Mouse (Mus musculus) stomach, embryonic 14.5 days (tissue): ENCODE measurements around the gene Atp6v0e. TPM values are rescaled to one million over a fixed set of nuclear protein-coding genes. Genes with fewer than 3 reads are reported as not detected.
A peak's percentile ranks its signal among the peaks of the same experiment; 100 is the strongest.

ENCODE experiments used
- ATAC-seq: fragments of 200-750 bp; cut with Nextera tagmentation; 2 replicates; pipeline ENCODE4 v1.8.0; 2017; ENCODE audit warnings: low read depth, moderate TSS enrichment; ENCODE audit not compliant: insufficient number of reproducible peaks, insufficient read depth, low FRiP score
- H3K27ac ChIP-seq: fragments of 300-500 bp; sonication (generic); 2 replicates; pipeline ENCODE4 v1.5.1; 2014; ENCODE audit warnings: mild to moderate bottlenecking, low read length, moderate library complexity, mixed read lengths
- H3K27me3 ChIP-seq: fragments of 300-500 bp; sonication (generic); 2 replicates; pipeline ENCODE4 v1.6.1; 2014; ENCODE audit warnings: low read length, control low read depth, mixed read lengths; ENCODE audit not compliant: control insufficient read depth, insufficient read depth
- H3K36me3 ChIP-seq: fragments of 300-500 bp; sonication (generic); 2 replicates; pipeline ENCODE4 v1.6.1; 2014; ENCODE audit warnings: mild to moderate bottlenecking, control low read depth, low read length, moderate library complexity, mixed read lengths; ENCODE audit not compliant: control insufficient read depth, insufficient read depth
- H3K4me1 ChIP-seq: fragments of 300-500 bp; sonication (generic); 2 replicates; pipeline ENCODE4 v1.6.1; 2014; ENCODE audit warnings: low read length, control low read depth, mixed read lengths; ENCODE audit not compliant: control insufficient read depth, insufficient read depth
- H3K4me2 ChIP-seq: fragments of 300-500 bp; sonication (generic); replicated peaks from 2 replicates; pipeline ENCODE4 v1.6.1; 2014; ENCODE audit warnings: low read depth, low read length, control low read depth
- H3K4me3 ChIP-seq: fragments of 300-500 bp; sonication (generic); 2 replicates; pipeline ENCODE4 v1.5.1; 2014; ENCODE audit warnings: low read depth, low read length, control low read depth
- H3K9ac ChIP-seq: fragments of 300-500 bp; sonication (generic); replicated peaks from 2 replicates; pipeline ENCODE4 v1.6.1; 2014; ENCODE audit warnings: low read depth, mild to moderate bottlenecking, control low read depth, low read length, moderate library complexity, mixed read lengths
- H3K9me3 ChIP-seq: fragments of 300-500 bp; sonication (generic); 2 replicates; pipeline ENCODE4 v1.6.1; 2016; ENCODE audit warnings: low read depth, low read length, control low read depth; ENCODE audit not compliant: control insufficient read depth
- WGBS: fragments of 180-500 bp; shearing (Covaris S2); extraction: QIAGEN DNeasy Blood & Tissue Kit; methylation state at CpG from one replicate; pipeline ENCODE4 v1.1.7; 2014; 5-methylcytosine and 5-hydroxymethylcytosine counted together
- polyA plus RNA-seq: library from polyadenylated mRNA; unstranded; fragments of >200 nt; fragmentation: Nextera tagmentation; extraction: Ambion mirVana; gene quantifications from 2 replicates; pipeline ENCODE4 v1.2.1, GENCODE M21; 2014

Atp6v0e gene
- polyA plus RNA-seq: 179 and 183 TPM in 2 replicates

DNA sequence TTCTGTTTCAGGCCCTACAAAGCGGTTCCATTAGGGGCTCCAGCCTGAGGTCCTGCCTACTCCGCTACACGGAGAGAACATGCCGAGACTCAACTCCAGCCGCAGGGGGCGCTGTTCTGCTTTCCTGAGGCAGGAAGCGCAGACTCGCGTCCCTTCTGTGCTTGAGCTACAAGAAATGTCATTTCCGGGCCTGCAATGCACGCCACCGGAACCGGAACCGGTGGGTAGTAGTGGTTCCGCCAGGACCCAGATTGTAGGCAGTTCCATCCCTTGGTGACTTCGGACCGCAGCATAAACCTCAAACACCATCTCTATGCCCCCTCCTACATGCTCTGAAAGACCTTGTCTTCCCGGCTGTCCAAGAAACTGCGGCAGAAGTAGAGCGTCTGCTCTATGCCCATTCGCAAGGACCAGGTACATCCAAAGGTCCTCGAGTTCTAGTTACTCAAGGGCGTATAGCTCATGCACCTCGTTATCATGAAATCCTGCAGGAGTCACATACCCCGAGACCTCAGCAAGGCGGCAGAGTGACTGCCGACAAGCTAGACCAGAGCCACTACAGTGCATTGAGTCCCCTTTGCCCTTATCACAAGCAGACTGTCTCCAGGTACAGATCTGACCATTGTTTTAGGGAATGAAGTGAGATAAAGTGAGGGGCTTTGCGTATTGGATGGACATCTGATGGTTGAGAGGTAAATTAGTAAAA lies at the start of gene Atp6v0e:
Gene Atp6v0e, plus strand, starts transcription at position 254 of the 706 bp plus-strand sequence.
- Histone ChIP-seq H3K36me3 (no peaks in the 10 kb centered on the region), H3K4me3 (peak within 1 kb of the TSS; percentile 42), H3K27me3 (no peaks in the 10 kb centered on the region), H3K9me3 (no peaks in the 10 kb centered on the region), H3K27ac (no peak within 1 kb of the TSS), H3K4me1 (no peaks in the 10 kb centered on the region), H3K9ac (peak within 1 kb of the TSS; percentile 11; the same call in 1 of the 2 replicates), H3K4me2 (peak within 1 kb of the TSS; percentile 60)
- 3% methylated on average over 28 of the region's 28 CpGs for WGBS
- peak; percentile 84 for ATAC-seq

DNA sequence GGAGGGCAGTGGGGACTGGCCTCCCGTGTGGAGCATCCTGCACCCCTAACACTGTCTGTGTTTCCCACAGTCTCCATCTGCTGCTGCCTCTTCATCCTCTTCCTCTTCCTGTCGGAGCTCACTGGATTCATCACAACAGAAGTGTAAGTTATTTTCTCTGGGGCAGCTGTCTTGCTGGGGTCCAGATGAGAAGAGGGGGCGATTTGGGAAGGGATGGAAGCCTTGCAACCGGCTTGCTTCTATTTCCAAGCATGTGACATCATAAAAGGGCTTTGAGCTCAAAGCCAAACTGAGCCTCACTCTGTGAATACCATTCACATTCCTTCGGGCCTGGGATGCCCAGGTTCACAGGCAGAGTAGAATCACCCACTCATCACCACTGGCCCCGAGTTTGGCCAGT lies 48.7 kb upstream of the Atp6v0e start:
- 81% methylated on average over 6 of the region's 6 CpGs for WGBS
- no peak for ATAC-seq
- peaks cover 23% of the 10 kb centered on the region for H3K36me3 ChIP-seq
- no peak overlapping the region for H3K4me3 ChIP-seq
- H3K27me3 ChIP-seq: no peaks in the 10 kb centered on the region
- 0 out of 2 replicates have a peak, but pooled peaks cover 4% of the 10 kb centered on the region for H3K4me1 ChIP-seq
- no peak overlapping the region for H3K4me2 ChIP-seq
- no peaks in the 10 kb centered on the region for H3K9me3 ChIP-seq
- no peak overlapping the region for H3K27ac ChIP-seq
- H3K9ac ChIP-seq: no peak overlapping the region

GRCm38 (mm10) chr17:26614708-26615486 lies 48.1 kb upstream of the Atp6v0e start:
- H3K4me1 ChIP-seq: 0 out of 2 replicates have a peak, but pooled peaks cover 4% of the 10 kb centered on the region
- no peaks in the 10 kb centered on the region for H3K9me3 ChIP-seq
- H3K27ac ChIP-seq: no peak overlapping the region
- ATAC-seq: no peak
- H3K27me3 ChIP-seq: no peaks in the 10 kb centered on the region
- 74% methylated on average over 9 of the region's 9 CpGs for WGBS
- no peak overlapping the region for H3K9ac ChIP-seq
- no peak overlapping the region for H3K4me2 ChIP-seq
- H3K36me3 ChIP-seq: peaks cover 23% of the 10 kb centered on the region
- no peak overlapping the region for H3K4me3 ChIP-seq

- 73% methylated on average over 2 of the region's 2 CpGs for WGBS
- no peaks in the 10 kb centered on the region for H3K4me1 ChIP-seq
- H3K9ac ChIP-seq: no peak overlapping the region
- H3K9me3 ChIP-seq: no peaks in the 10 kb centered on the region
- ATAC-seq: peak; percentile 91
- H3K4me3 ChIP-seq: no peak overlapping the region
- H3K36me3 ChIP-seq: peaks cover 17% of the 10 kb centered on the region; the same call in 1 of the 2 replicates
- H3K27ac ChIP-seq: no peak overlapping the region; the same call in 1 of the 2 replicates
- H3K27me3 ChIP-seq: no peaks in the 10 kb centered on the region
- H3K4me2 ChIP-seq: no peak overlapping the region
Observed at GRCm38 (mm10) chr17:26616696-26617095, 46.3 kb upstream of the Atp6v0e start.

DNA sequence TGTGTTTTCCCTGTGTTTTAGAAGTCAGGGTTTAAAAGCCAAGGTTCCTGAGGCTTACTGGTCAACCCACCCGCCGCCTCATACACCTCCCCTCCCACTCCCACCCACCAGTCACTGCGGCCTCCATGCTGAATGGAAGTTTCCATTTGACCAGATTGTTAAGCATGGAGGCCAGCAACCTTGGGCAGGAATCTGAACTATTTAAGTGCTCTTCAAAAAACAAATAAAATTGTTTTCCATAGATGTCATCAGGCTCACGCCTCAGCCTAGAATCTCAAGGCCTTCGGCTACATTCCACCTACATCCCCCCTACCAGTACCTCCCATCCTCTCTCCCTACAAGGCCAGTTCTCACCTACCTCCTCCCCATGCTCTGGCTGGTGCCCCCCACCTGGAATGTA lies 44.5 kb upstream of the Atp6v0e start:
- Histone ChIP-seq H3K4me1 (no peaks in the 10 kb centered on the region), H3K9ac (no peak overlapping the region), H3K4me2 (no peak overlapping the region), H3K4me3 (no peak overlapping the region), H3K27ac (no peak overlapping the region), H3K27me3 (no peaks in the 10 kb centered on the region), H3K36me3 (peaks cover 23% of the 10 kb centered on the region; the same call in 1 of the 2 replicates), H3K9me3 (no peaks in the 10 kb centered on the region)
- no peak for ATAC-seq
- WGBS: 86% methylated on average over 5 of the region's 5 CpGs

DNA sequence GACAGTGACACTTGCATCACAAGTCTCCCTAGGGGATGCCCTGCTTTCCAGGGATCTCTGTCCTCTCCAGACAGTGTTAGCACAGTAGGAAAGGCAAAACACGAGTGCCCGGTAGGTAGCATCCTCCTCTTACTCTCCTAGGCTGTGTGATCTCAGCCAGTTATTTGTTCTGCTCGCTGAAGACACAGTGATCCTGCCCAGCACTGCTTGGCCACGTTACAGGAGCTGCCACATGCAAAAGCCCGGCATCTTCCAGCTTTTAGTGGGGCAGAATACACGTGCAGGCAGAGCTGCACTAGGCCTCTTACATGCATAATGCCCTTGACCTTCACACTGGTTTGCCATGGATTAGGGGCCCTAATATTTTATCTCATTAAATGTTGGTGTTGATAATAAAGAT lies 43.5 kb upstream of the Atp6v0e start:
- Histone ChIP-seq H3K9ac (no peak overlapping the region), H3K27me3 (no peaks in the 10 kb centered on the region), H3K4me3 (no peak overlapping the region), H3K27ac (no peak overlapping the region), H3K36me3 (peaks cover 33% of the 10 kb centered on the region), H3K9me3 (no peaks in the 10 kb centered on the region), H3K4me2 (no peak overlapping the region), H3K4me1 (no peaks in the 10 kb centered on the region)
- no peak for ATAC-seq
- 94% methylated on average over 6 of the region's 6 CpGs for WGBS

DNA sequence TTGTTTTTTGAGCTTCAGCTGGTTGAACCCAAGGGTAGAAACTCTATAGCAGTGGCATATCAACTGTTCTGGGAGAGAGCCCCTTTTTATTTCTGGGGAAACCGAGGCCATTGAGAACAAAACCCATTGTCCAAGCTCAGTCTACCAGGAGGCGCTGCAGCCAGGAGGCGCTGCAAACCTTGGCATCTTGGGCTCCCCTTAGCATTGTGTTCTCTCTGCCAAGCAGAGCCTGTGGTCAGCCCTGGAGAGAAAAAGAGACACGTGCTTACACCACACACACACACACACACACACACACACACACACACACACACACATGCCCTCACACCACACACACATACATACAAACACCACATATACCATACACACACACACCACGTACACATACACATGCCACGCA lies 42.7 kb upstream of the Atp6v0e start:
- H3K27ac ChIP-seq: no peak overlapping the region
- ATAC-seq: no peak

DNA sequence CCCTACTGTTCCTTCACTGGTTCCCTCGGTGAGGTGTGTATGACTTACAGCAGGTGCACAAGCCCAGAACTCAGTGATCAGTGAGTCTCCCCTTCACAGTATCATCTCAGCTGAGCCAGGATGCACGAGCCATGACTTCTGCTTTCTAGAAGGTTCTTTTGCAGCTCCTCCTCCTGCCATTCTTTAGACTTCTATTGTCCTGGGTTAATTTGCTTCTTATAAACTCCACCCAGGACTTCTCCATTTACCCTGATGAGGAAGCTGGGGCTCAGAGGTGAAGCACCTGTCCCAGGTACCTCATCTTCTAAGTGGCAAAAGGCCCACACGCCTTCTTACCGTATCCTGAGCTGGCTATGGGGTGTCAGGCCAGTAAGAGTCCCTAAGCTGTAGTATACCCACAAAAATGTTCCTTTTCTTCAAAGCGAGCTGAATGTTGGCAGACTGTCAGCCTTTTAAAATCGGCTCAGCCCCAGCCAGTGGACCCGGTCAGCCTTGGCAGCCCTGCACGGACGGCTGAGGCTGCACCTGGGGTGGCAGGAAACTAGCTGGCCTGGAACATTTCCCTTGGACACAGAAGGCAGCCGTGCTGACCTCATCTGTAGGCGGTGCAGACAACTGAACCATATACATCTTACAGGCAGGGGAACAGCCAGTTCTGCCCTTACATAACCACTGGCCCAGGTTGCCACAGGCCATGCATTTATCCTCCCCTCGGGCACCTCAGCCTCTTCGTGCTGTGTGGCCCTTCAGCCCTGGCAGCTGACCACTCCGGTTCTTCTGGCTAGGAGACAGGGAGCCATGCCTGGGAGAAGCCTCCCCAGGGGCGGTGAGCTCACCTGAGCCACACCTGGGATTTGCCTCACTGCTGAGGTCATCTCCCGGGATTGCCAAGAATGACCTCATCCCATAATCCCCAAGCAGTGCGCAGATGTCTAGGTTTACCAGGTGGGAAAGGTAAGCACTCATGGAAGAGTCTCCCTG lies 42.0 kb upstream of the Atp6v0e start:
- no peaks in the 10 kb centered on the region for H3K4me1 ChIP-seq
- no peak overlapping the region for H3K4me3 ChIP-seq
- H3K9me3 ChIP-seq: no peaks in the 10 kb centered on the region
- WGBS: 88% methylated on average over 17 of the region's 17 CpGs
- ATAC-seq: no peak
- H3K36me3 ChIP-seq: peaks cover 46% of the 10 kb centered on the region
- H3K4me2 ChIP-seq: no peak overlapping the region
- no peak overlapping the region for H3K9ac ChIP-seq
- no peak overlapping the region for H3K27ac ChIP-seq
- no peaks in the 10 kb centered on the region for H3K27me3 ChIP-seq

More for the DNA sequence above, 42.7 kb upstream of the Atp6v0e start:
- H3K9me3 ChIP-seq: no peaks in the 10 kb centered on the region
- peaks cover 39% of the 10 kb centered on the region for H3K36me3 ChIP-seq
- H3K4me3 ChIP-seq: no peak overlapping the region
- no peak overlapping the region for H3K9ac ChIP-seq
- no peaks in the 10 kb centered on the region for H3K4me1 ChIP-seq
- no peak overlapping the region for H3K4me2 ChIP-seq
- 86% methylated on average over 6 of the region's 6 CpGs for WGBS
- H3K27me3 ChIP-seq: no peaks in the 10 kb centered on the region
